Mouse (Mus musculus): Measurements from ENCODE around the gene Heatr5a.

DNA sequence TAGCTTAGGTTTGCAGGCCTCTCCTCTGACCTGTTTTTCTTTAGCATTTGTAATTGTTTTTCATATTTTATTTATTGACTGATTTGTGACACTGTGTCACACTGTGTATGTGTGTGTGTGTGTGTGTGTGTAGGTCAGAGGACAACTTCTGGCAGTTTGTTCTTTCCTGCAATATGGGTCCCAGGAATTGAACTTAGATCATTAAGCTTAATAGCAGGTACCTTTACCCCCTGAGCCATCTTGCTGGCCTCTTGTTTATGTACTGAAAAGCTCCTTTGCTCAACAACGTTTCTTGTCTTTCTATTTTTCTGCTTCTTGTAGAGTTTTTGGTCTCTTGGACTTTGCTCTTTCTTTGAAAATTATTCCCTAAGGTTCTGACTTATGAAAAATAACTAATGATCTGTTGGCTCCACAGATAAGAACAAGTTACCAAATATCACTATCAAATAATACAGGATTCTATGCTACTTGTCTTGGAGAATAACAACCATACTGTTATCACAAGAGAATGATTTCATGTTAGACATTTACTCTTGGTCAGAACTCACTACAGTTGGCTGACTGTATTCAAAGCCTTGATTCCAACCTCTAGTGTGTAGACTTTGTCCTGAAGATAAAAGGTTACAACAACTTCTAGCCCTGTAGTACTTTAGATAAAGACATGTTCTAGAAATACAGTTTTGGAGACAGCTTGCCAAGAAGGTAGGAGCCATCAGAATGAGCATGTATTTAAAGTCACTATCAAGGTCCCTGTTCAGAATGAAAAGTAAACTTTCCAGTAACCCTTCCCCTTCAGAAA is 24.8 kb upstream of the Heatr5a start:
- TF ChIP-seq CTCF (IDR thresholded peaks at IDR 0.05) = no peak
- no peak for TF ChIP-seq POLR2A (IDR thresholded peaks at IDR 0.05; ENCODE audit: insufficient read depth, low read depth, low read length)
